Mouse (Mus musculus): Measurements from ENCODE around the gene Pabpc4.

DNA sequence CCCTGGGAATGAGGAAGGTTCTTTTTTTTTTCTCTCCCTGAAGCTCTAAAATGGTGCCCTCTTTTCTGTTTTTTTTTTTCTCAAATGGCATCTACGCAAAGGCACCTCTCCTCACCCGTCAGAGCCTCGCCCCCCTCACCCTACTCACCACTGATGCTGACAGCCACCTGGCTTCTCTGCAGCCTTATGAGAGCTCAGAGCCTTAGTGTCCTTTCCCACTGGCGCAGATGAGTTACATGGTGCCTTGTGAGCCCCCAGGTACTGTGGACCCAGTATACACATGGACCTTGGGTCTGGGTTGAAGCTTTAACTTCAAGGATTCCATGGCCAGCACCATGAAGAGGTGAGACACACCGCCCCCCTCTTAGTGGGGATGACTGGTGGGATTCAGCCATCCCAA lies 15.5 kb upstream of the Pabpc4 start:
- TF ChIP-seq CTCF (IDR thresholded peaks at IDR 0.05; ENCODE audit: low read depth) (no peak), EP300 (IDR thresholded peaks at IDR 0.05; ENCODE audit: low read depth) (no peak)

Measured in liver, postnatal 0 days (tissue).